Mouse (Mus musculus) testis, adult 2 months (tissue): ENCODE data around the gene Arhgap45. TPM values are rescaled to one million over a fixed set of nuclear protein-coding genes. Genes with fewer than 3 reads are reported as not detected.

Experiments
- H3K27ac ChIP-seq: fragments of 200-500 bp; 2 replicates; pipeline ENCODE4 v1.5.1; 2012; ENCODE audit warnings: low read depth, low read length; ENCODE audit not compliant: control insufficient read depth, insufficient read depth
- H3K27me3 ChIP-seq: fragments of 200-500 bp; 2 replicates; pipeline ENCODE4 v1.6.1; 2012; ENCODE audit warnings: mild to moderate bottlenecking, low read length, moderate library complexity; ENCODE audit not compliant: control insufficient read depth, insufficient read depth
- H3K36me3 ChIP-seq: fragments of 200-500 bp; 2 replicates; pipeline ENCODE4 v1.6.1; 2012; ENCODE audit warnings: mild to moderate bottlenecking, low read length; ENCODE audit not compliant: control insufficient read depth, insufficient read depth
- H3K4me1 ChIP-seq: fragments of 200-500 bp; 2 replicates; pipeline ENCODE4 v1.6.1; 2012; ENCODE audit warnings: low read length; ENCODE audit not compliant: control insufficient read depth, insufficient read depth
- H3K4me3 ChIP-seq: fragments of 200-500 bp; 2 replicates; pipeline ENCODE4 v1.5.1; 2012; ENCODE audit warnings: low read depth, mild to moderate bottlenecking, low read length, moderate library complexity, mixed read lengths; ENCODE audit not compliant: control insufficient read depth
- CTCF ChIP-seq: fragments of 200-500 bp; IDR thresholded peaks from 2 replicates; pipeline ENCODE4 v1.5.1; 2012; ENCODE audit warnings: low read depth, mild to moderate bottlenecking, inconsistent platforms, low read length, moderate library complexity; ENCODE audit not compliant: control insufficient read depth, insufficient read depth, insufficient replicate concordance
- POLR2A ChIP-seq: fragments of 200-500 bp; IDR thresholded peaks from 2 replicates; pipeline ENCODE4 v1.6.1; 2012; ENCODE audit warnings: low read depth, mild to moderate bottlenecking, inconsistent platforms, low read length, moderate library complexity; ENCODE audit not compliant: control insufficient read depth
- polyA plus RNA-seq: library from polyadenylated mRNA; depleted of rRNA; stranded (reverse); fragments of >200 nt; gene quantifications from 2 replicates; pipeline ENCODE4 v1.2.3, GENCODE M21; 2012

The Arhgap45 gene
- polyA plus RNA-seq, 1 experiment, result 2.1 TPM

DNA sequence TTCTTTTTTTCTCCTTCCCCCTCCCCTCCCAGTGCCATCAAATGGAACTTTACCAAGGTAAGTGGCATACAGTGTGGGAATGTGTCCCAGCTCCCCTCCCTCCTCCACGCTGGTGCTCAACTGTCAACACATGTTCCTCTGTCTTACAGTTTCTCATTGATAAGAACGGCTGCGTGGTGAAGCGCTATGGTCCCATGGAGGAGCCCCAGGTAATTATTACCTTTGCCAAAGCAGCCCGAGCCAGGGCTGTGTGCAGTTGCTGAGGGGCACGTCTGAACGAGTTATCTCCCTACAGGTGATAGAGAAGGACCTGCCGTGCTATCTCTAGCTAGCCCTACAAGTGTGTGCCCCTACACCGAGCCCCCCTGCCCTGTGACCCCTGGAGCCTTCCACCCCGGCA lies 39.4 kb downstream of the Arhgap45 start:
- H3K36me3 ChIP-seq, result no peaks in the 10 kb centered on the region; the same call in 1 of the 2 replicates
- H3K27ac ChIP-seq, result no peak overlapping the region
- no peak for TF ChIP-seq POLR2A
- TF ChIP-seq CTCF, result no peak
- H3K27me3 ChIP-seq, result no peaks in the 10 kb centered on the region
- H3K4me3 ChIP-seq, result peak overlapping the region; percentile 98
- H3K4me1 ChIP-seq, result peaks cover 10% of the 10 kb centered on the region; the same call in 1 of the 2 replicates

DNA sequence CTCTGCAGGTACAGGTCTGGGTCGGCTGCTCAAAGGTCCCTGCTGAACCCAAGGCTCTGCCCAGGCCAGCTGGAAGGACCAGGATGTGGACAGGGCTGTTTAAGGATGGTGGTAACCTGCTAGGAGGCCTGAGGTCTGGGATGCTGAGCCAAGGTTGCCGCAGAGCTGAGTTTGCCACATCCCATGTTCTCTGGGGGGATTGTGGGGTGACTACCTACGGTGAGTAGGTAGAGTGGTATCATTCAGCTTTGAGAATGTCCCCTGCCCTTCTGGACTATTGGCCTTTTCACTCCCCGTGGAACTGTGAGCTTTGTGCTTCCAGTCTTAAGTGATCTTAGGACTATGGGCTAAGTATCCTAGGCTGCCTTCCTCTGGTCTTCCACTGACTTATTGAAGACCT lies 40.1 kb downstream of the Arhgap45 start:
- Histone ChIP-seq H3K36me3 (no peaks in the 10 kb centered on the region; the same call in 1 of the 2 replicates), H3K27ac (no peak overlapping the region), H3K27me3 (no peaks in the 10 kb centered on the region), H3K4me3 (peak overlapping the region; percentile 16), H3K4me1 (peaks cover 7% of the 10 kb centered on the region; the same call in 1 of the 2 replicates)
- no peak for TF ChIP-seq CTCF
- TF ChIP-seq POLR2A, result no peak; the same call in 1 of the 2 replicates

DNA sequence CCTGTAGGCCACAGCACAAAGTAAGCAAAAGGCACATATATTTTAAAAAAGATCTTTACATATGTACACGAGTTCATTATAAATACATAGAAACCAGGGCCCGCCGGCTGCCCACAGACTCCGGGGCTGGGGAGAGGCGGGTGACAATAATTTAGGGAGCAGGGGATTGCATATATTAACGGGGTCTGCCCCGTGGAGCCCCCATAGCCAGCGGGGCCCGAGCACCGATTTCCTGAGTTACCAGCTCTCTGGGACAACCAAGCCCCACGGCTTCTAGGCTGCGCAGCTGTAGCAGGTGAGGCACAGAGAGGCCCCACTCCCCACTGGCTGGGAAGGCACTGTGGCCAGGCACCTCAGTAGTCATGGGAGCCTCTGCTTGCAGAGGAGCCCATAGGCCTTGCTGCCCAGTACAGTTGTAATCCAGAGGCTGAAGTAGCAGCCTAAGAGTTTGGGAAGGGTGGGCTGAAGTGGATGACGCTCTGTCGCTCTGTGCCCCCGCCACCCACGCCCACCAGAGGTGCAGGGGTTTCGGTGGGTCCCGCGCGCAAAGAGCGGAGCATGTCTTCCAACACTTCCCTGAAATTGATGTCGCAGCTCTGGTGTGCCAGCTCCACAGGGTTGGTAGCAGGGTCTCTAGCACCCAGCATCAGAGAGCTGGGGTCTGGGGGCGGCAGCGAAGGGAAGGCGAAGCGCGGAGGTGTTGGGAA lies 40.7 kb downstream of the Arhgap45 start:
- Histone ChIP-seq H3K27me3 (no peaks in the 10 kb centered on the region), H3K27ac (no peak overlapping the region), H3K4me1 (peaks cover 5% of the 10 kb centered on the region; the same call in 1 of the 2 replicates), H3K36me3 (no peaks in the 10 kb centered on the region; the same call in 1 of the 2 replicates), H3K4me3 (no peak overlapping the region)
- TF ChIP-seq POLR2A (no peak), CTCF (no peak)

DNA sequence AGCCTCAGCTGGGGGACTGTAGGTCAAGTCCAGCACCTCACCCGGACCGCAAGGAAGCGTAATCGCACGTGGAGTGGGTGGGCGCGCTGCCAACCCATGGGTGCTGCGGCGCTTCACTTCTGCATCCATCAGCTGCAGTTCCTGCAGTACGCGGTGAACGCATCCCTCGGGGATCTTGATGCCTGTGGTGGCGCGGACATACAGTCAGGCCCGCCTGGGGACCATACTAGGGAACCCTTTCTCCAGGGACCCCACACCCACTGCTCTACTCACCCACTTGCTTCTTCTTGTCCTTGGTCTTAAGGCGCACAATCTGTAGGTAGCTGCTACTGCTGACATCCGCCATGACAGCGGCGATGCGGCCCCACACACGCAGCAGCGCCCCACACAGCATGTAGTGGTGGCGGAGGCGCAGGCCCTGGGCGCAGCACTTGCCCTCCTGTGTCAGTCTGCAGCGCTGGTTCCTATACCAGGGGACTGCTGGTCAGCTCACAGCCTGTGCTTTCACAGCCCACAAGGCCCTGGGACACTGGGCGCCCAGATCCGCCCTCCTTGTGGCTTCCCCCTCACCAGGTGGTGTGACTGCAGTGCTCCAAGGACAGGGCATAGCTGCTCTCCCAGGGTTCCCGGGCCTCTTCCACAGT lies 41.4 kb downstream of the Arhgap45 start:
- H3K4me1 ChIP-seq, result peaks cover 3% of the 10 kb centered on the region; the same call in 1 of the 2 replicates

DNA sequence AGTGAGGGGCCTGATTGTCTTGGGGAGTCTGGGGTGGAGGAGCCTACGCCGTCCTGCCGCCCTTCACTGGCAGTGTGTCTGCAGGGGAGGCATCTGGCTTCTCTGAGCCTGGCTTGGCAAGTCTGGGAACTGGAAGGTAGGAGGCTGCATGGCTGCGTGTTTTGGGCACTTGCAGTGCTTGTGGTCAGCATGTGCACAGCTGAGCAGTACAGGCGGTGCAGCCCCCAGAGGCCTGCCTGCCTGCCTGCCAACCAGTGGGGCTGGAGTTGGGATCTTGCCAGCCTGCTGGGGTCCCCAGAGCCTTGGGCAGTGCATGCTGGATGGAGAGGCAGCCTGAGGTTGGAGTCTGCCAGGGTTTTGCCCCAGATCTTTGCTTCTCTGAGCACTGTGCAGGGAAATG lies 46.7 kb downstream of the Arhgap45 start:
- no peaks in the 10 kb centered on the region for H3K4me1 ChIP-seq
- TF ChIP-seq POLR2A (no peak), CTCF (no peak)
- no peaks in the 10 kb centered on the region; the same call in 1 of the 2 replicates for H3K36me3 ChIP-seq

More for the DNA sequence above, 41.4 kb downstream of the Arhgap45 start:
- no peaks in the 10 kb centered on the region; the same call in 1 of the 2 replicates for H3K36me3 ChIP-seq
- no peak overlapping the region for H3K4me3 ChIP-seq
- H3K27me3 ChIP-seq, result no peaks in the 10 kb centered on the region
- H3K27ac ChIP-seq, result no peak overlapping the region
- TF ChIP-seq POLR2A, result no peak; the same call in 1 of the 2 replicates
- no peak for TF ChIP-seq CTCF

DNA sequence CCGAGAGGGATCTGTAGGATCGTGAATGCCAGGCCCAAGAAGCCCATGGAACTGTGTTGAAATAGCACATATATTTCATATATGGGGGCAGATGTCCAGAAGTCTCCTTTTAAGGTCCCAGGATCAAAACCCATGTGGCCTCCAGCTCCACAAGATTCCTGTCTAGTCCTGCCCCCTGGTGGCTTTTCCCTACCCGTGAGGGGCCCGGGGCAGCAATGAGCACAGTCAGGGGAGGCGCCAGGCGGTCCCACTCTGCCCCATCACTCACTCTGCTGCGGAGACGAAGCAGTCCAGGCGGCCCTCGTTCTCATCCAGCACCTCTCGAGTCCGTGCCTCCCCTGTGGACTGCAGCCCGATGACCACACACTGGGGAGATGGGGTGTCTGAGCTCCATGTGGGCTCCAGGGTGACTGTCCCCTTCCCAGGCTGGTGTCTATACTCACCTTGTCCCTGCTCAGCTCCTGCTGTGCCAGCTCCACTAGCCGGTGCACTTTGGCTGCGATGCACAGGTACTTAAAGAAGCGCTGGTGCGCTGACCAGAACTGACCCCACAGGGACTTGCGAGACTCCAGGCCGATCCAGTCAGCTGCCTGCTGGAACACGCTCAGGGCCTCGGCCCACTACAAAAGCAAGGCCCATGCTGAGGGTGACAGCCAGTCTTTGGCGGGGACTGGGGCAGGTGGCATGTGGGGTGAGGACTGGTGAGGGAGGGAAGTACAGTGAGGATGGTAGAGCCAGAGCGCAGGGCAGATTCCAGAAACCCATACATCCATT lies 47.6 kb downstream of the Arhgap45 start:
- Histone ChIP-seq H3K27me3 (no peaks in the 10 kb centered on the region), H3K4me1 (peaks cover 2% of the 10 kb centered on the region; the same call in 1 of the 2 replicates), H3K36me3 (no peaks in the 10 kb centered on the region; the same call in 1 of the 2 replicates), H3K27ac (no peak overlapping the region), H3K4me3 (no peak overlapping the region)
- no peak for TF ChIP-seq POLR2A
- TF ChIP-seq CTCF, result no peak

More for the DNA sequence above, 46.7 kb downstream of the Arhgap45 start:
- Histone ChIP-seq H3K27ac (no peak overlapping the region), H3K4me3 (no peak overlapping the region), H3K27me3 (no peaks in the 10 kb centered on the region)

DNA sequence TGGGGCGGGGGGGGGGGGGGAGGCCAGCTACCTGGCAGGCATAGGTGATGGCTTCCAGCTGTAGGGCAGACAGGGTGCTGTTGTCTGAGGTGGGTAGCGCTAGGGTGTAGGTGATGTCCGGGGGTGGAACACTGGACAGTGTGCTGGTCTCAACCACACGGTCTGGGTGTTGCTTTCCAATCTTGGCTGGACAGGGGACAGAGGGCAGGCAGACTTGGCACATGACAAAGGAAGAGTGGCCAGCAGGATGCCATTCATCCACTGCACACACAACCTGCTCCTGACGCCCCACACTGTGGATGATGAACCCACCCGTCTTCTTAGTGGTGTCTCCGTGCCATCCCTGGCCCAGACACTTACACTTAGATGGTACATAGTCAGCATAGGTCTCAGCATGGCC lies 52.8 kb downstream of the Arhgap45 start:
- H3K27ac ChIP-seq, result no peak overlapping the region
- no peaks in the 10 kb centered on the region for H3K27me3 ChIP-seq
- peaks cover 13% of the 10 kb centered on the region for H3K4me1 ChIP-seq
- TF ChIP-seq CTCF, result no peak
- TF ChIP-seq POLR2A, result no peak
- H3K36me3 ChIP-seq, result no peaks in the 10 kb centered on the region
- no peak overlapping the region for H3K4me3 ChIP-seq
